Mouse (Mus musculus) midbrain, postnatal 0 days (tissue): ENCODE data around the gene Enah. TPM values are rescaled to one million over a fixed set of nuclear protein-coding genes. Genes with fewer than 3 reads are reported as not detected.

ENCODE experiments used
- ATAC-seq: fragments of 200-750 bp; cut with Nextera tagmentation; 2 replicates; pipeline ENCODE4 v1.8.0; 2017; ENCODE audit warnings: moderate number of reproducible peaks, mild to moderate bottlenecking, moderate TSS enrichment, moderate library complexity; ENCODE audit not compliant: low FRiP score
- DNase-seq: peaks from one replicate; pipeline ENCODE4 v3.0.0-alpha.2; 2015; ENCODE audit warnings: low spot score
- H3K27ac ChIP-seq: fragments of 300-500 bp; sonication (generic); 2 replicates; pipeline ENCODE4 v1.5.1; 2014; ENCODE audit warnings: low read depth, mild to moderate bottlenecking, low read length, mixed read lengths
- H3K27me3 ChIP-seq: fragments of 300-500 bp; sonication (generic); 2 replicates; pipeline ENCODE4 v1.6.1; 2014; ENCODE audit warnings: low read length, control low read depth, mixed read lengths; ENCODE audit not compliant: insufficient read depth
- H3K36me3 ChIP-seq: fragments of 300-500 bp; sonication (generic); 2 replicates; pipeline ENCODE4 v1.6.1; 2014; ENCODE audit warnings: low read length, control low read depth, mixed read lengths; ENCODE audit not compliant: insufficient read depth
- H3K4me1 ChIP-seq: fragments of 300-500 bp; sonication (generic); 2 replicates; pipeline ENCODE4 v1.6.1; 2014; ENCODE audit warnings: mild to moderate bottlenecking, control low read depth, antibody characterized with exemption, low read length, mixed read lengths; ENCODE audit not compliant: insufficient read depth
- H3K4me2 ChIP-seq: fragments of 300-500 bp; sonication (generic); 2 replicates; pipeline ENCODE4 v1.6.1; 2014; ENCODE audit warnings: low read depth, mild to moderate bottlenecking, low read length, mixed read lengths; ENCODE audit not compliant: poor library complexity, severe bottlenecking
- H3K4me3 ChIP-seq: fragments of 300-500 bp; sonication (generic); 2 replicates; pipeline ENCODE4 v1.5.1; 2014; ENCODE audit warnings: low read depth, mild to moderate bottlenecking, low read length, moderate library complexity
- H3K9ac ChIP-seq: fragments of 300-500 bp; sonication (generic); replicated peaks from 2 replicates; pipeline ENCODE4 v1.6.1; 2014; ENCODE audit warnings: mild to moderate bottlenecking, low read length, moderate library complexity, mixed read lengths; ENCODE audit not compliant: poor library complexity, severe bottlenecking
- H3K9me3 ChIP-seq: fragments of 300-500 bp; sonication (generic); 2 replicates; pipeline ENCODE4 v1.6.1; 2016; ENCODE audit warnings: low read length, control low read depth
- CTCF ChIP-seq: IDR thresholded peaks from 2 replicates; pipeline ENCODE4 v1.5.1; 2016; ENCODE audit warnings: antibody characterized with exemption, mild to moderate bottlenecking
- WGBS: fragments of 180-500 bp; shearing (Covaris S2); extraction: QIAGEN DNeasy Blood & Tissue Kit; methylation state at CpG from one replicate; pipeline ENCODE4 v1.1.7; 2014; 5-methylcytosine and 5-hydroxymethylcytosine counted together
- polyA plus RNA-seq: library from polyadenylated mRNA; unstranded; fragments of >200 nt; fragmentation: Nextera tagmentation; extraction: Ambion mirVana; gene quantifications from 2 replicates; pipeline ENCODE4 v1.2.1, GENCODE M21; 2015
- total RNA-seq: library from RNA; depleted of rRNA; stranded (reverse); fragments of >200 nt; gene quantifications from 2 replicates; pipeline ENCODE4 v1.2.3, GENCODE M21; 2014

Gene Enah
- total and polyA plus RNA-seq, 2 experiments from 2014 or later, result 23.0 to 78.0 TPM

DNA sequence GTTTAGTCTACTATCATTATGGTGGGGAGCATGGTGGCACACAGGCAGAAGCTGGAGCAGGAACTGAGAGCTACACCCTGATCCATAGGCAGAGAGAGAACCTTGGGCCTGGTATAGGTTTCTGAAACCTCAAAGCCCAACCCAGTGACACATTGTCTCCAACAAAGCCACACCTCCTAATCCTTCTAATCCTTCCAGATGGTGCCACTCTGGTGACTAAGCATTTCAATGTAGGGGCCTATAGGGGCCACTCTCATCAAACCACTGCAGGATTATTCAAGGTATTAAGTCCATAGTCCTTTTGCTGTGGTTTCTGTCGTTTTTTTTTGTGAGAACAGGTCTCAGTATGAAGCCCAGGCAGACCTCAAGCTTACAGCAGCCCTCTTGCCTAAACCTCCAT is 33.9 kb downstream of the Enah start:
- DNase-seq (no peak), ATAC-seq (no peak)
- H3K9me3 ChIP-seq, result no peaks in the 10 kb centered on the region
- no peaks in the 10 kb centered on the region for H3K36me3 ChIP-seq
- H3K4me2 ChIP-seq, result no peak overlapping the region
- H3K4me1 ChIP-seq, result no peaks in the 10 kb centered on the region
- no peak overlapping the region for H3K9ac ChIP-seq
- no peak for TF ChIP-seq CTCF
- H3K27ac ChIP-seq, result no peak overlapping the region
- H3K27me3 ChIP-seq, result no peaks in the 10 kb centered on the region
- no peak overlapping the region for H3K4me3 ChIP-seq
- WGBS, result 63% methylated on average over 1 of the region's 1 CpGs

- 99% methylated on average over 2 of the region's 2 CpGs for WGBS
- DNase-seq (no peak), ATAC-seq (no peak)
- no peaks in the 10 kb centered on the region for H3K9me3 ChIP-seq
- H3K9ac ChIP-seq, result no peak overlapping the region
- no peaks in the 10 kb centered on the region for H3K36me3 ChIP-seq
- no peak overlapping the region for H3K27ac ChIP-seq
- no peak overlapping the region for H3K4me3 ChIP-seq
- H3K27me3 ChIP-seq, result no peaks in the 10 kb centered on the region
- H3K4me2 ChIP-seq, result no peak overlapping the region
- TF ChIP-seq CTCF, result no peak
- H3K4me1 ChIP-seq, result no peaks in the 10 kb centered on the region
These were observed 35.0 kb downstream of the Enah start for GRCm38 (mm10) chr1:181984811-181985210.

DNA sequence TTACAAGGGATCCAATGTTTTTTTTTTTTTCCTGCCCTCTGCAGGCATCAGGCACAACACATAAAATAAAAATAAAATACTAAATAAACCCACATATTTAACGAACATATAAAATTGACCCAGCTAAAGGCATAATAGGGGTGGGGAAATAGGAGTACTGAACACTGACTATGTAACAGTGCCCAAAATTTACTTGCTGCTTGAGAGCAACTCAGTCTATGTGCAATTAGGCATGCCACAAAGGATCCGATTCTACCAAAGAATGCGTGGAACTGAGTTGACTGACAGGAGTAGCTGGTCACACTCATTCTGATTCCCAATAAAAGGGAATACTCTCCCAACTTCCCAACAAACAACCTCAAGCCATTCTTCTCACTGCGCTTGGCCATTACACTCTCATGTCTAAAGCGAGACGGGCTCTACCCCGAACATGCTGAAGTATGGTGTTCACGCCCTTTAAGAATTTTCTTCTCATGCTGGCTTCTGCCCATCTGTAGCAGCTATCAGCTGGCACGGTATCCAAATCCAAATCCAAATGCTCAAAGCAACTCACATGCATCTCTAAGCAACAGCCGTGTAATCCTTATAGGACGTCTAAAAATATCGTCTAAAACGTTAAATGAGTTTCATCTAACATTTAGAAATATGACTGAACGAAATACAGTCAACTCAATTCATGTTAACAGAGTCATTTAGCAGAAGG is 39.6 kb downstream of the Enah start:
- DNase-seq (peak; percentile 38), ATAC-seq (no peak)
- Histone ChIP-seq H3K4me1 (no peaks in the 10 kb centered on the region), H3K27ac (no peak overlapping the region), H3K9me3 (no peaks in the 10 kb centered on the region), H3K36me3 (no peaks in the 10 kb centered on the region), H3K4me3 (no peak overlapping the region), H3K27me3 (no peaks in the 10 kb centered on the region), H3K4me2 (no peak overlapping the region), H3K9ac (no peak overlapping the region)
- no peak for TF ChIP-seq CTCF
- 71% methylated on average over 14 of the region's 14 CpGs for WGBS

DNA sequence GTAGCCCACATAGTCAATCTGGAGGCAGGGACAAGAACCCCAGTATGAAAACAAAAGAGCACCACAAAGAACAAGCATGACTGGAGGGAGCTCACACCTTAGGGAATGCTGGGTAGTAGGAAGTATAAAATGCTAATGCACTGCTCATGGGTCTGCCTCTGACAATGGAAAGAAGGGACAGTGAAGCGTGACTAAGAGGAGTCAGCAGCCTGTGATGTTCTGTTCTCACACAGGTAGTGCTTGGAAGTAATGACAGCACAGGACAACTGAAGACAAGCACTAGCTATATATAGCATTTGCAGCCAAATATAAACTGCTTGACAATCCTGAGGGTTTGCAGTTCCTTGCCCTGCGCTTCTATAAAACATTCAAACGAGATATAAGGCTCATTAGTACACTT is 44.3 kb downstream of the Enah start:
- no peaks in the 10 kb centered on the region for H3K4me1 ChIP-seq
- ATAC-seq (no peak), DNase-seq (no peak)
- H3K9ac ChIP-seq, result no peak overlapping the region
- H3K9me3 ChIP-seq, result no peaks in the 10 kb centered on the region
- H3K27me3 ChIP-seq, result no peaks in the 10 kb centered on the region
- H3K36me3 ChIP-seq, result no peaks in the 10 kb centered on the region
- WGBS, result 59% methylated on average over 3 of the region's 3 CpGs
- no peak for TF ChIP-seq CTCF
- no peak overlapping the region for H3K4me2 ChIP-seq
- no peak overlapping the region for H3K27ac ChIP-seq
- no peak overlapping the region for H3K4me3 ChIP-seq

- no peaks in the 10 kb centered on the region for H3K36me3 ChIP-seq
These were observed 44.9 kb downstream of the Enah start for GRCm38 (mm10) chr1:181974897-181975296.

DNA sequence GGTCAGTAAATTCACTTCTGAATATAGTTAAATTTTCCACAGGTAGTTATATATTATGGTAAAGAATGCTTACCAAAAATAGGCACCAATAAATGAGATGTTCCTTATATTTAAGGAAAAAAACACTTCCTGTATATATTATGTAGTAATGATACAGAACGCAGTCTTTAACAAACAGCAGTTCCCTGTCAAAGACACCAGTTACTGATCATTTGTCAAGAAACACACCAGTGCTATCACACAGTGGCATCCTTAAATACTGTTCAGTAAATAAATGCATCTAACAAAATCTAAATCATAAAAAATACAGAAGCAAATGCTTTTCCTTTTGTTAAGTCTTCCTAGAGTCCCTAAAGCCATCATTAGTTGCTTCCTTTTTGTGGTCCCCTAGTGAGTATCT is 54.5 kb downstream of the Enah start:
- no peak for TF ChIP-seq CTCF
- no peaks in the 10 kb centered on the region for H3K4me1 ChIP-seq
- no peak overlapping the region for H3K4me2 ChIP-seq
- H3K27me3 ChIP-seq, result no peaks in the 10 kb centered on the region
- no peak overlapping the region for H3K27ac ChIP-seq
- no peak overlapping the region for H3K9ac ChIP-seq
- ATAC-seq (no peak), DNase-seq (no peak)
- WGBS, result 90% methylated on average over 1 of the region's 1 CpGs
- H3K9me3 ChIP-seq, result no peaks in the 10 kb centered on the region
- H3K36me3 ChIP-seq, result no peaks in the 10 kb centered on the region
- no peak overlapping the region for H3K4me3 ChIP-seq

More at GRCm38 (mm10) chr1:181974897-181975296, 44.9 kb downstream of the Enah start:
- no peak for ATAC-seq
- H3K9ac ChIP-seq, result no peak overlapping the region
- H3K9me3 ChIP-seq, result no peaks in the 10 kb centered on the region
- no peak for TF ChIP-seq CTCF
- no peak overlapping the region for H3K4me2 ChIP-seq
- H3K4me1 ChIP-seq, result no peaks in the 10 kb centered on the region
- H3K4me3 ChIP-seq, result no peak overlapping the region
- no peak overlapping the region for H3K27ac ChIP-seq
- DNase-seq, result no peak
- no peaks in the 10 kb centered on the region for H3K27me3 ChIP-seq
